Mouse (Mus musculus): ENCODE measurements around the gene Tmem14c. TPM values are rescaled to one million over a fixed set of nuclear protein-coding genes. Genes with fewer than 3 reads are reported as not detected.
A peak's percentile ranks its signal among the peaks of the same experiment; 100 is the strongest.

The Tmem14c gene
- polyA plus RNA-seq, 1 experiment from 2014 or later, result 189 TPM

- ATAC-seq (ENCODE audit: extremely low read depth, insufficient number of reproducible peaks, low FRiP score, low TSS enrichment), result no peak
- Histone ChIP-seq H3K9me3 (no peaks in the 10 kb centered on the region), H3K27me3 (replicated peaks) (no peaks in the 10 kb centered on the region), H3K9ac (peak overlapping the region; percentile 90), H3K4me1 (peaks cover 39% of the 10 kb centered on the region), H3K36me3 (peaks cover 68% of the 10 kb centered on the region), H3K4me2 (peak overlapping the region; percentile 78), H3K27ac (replicated peaks) (peak overlapping the region; percentile 93), H3K4me3 (peak overlapping the region; percentile 81)
- WGBS, result 39% methylated on average over 12 of the region's 12 CpGs
These were observed 809 bp downstream of the Tmem14c start for GRCm38 (mm10) chr13:41016797-41017405.

GRCm38 (mm10) chr13:41017832-41018231 lies 1.7 kb downstream of the Tmem14c start:
- Histone ChIP-seq H3K9ac (peak overlapping the region; percentile 90), H3K9me3 (no peaks in the 10 kb centered on the region), H3K4me1 (peaks cover 39% of the 10 kb centered on the region), H3K4me2 (peak overlapping the region; percentile 78), H3K36me3 (peaks cover 68% of the 10 kb centered on the region), H3K27ac (replicated peaks) (peak overlapping the region; percentile 36; the same call in 1 of the 2 replicates), H3K27me3 (replicated peaks) (no peaks in the 10 kb centered on the region), H3K4me3 (peak overlapping the region; percentile 81)
- no peak for ATAC-seq (ENCODE audit: extremely low read depth, insufficient number of reproducible peaks, low FRiP score, low TSS enrichment)
- WGBS, result 55% methylated on average over 4 of the region's 4 CpGs

- peak overlapping the region; percentile 81 for H3K4me3 ChIP-seq
- no peaks in the 10 kb centered on the region for H3K27me3 ChIP-seq (replicated peaks)
- H3K36me3 ChIP-seq, result peaks cover 68% of the 10 kb centered on the region
- 79% methylated on average over 9 of the region's 9 CpGs for WGBS
- no peak for ATAC-seq (ENCODE audit: extremely low read depth, insufficient number of reproducible peaks, low FRiP score, low TSS enrichment)
- no peaks in the 10 kb centered on the region for H3K9me3 ChIP-seq
- H3K4me1 ChIP-seq, result peaks cover 39% of the 10 kb centered on the region
- H3K9ac ChIP-seq, result peak overlapping the region; percentile 90
- peak overlapping the region; percentile 78 for H3K4me2 ChIP-seq
- peak overlapping the region; percentile 2; the same call in 1 of the 2 replicates for H3K27ac ChIP-seq (replicated peaks)
These were observed 2.1 kb downstream of the Tmem14c start for GRCm38 (mm10) chr13:41018236-41018635.

- WGBS, result 80% methylated on average over 13 of the region's 13 CpGs
- 0 out of 2 replicates have a peak overlapping the region, but pooled peaks have one; percentile 2 for H3K27ac ChIP-seq (replicated peaks)
- peak overlapping the region; percentile 78 for H3K4me2 ChIP-seq
- H3K27me3 ChIP-seq (replicated peaks), result no peaks in the 10 kb centered on the region
- H3K9me3 ChIP-seq, result no peaks in the 10 kb centered on the region
- H3K36me3 ChIP-seq, result peaks cover 69% of the 10 kb centered on the region
- peak overlapping the region; percentile 90; the same call in 1 of the 2 replicates for H3K9ac ChIP-seq
- peaks cover 39% of the 10 kb centered on the region for H3K4me1 ChIP-seq
- ATAC-seq (ENCODE audit: extremely low read depth, insufficient number of reproducible peaks, low FRiP score, low TSS enrichment), result no peak
- peak overlapping the region; percentile 81 for H3K4me3 ChIP-seq
These were observed 2.9 kb downstream of the Tmem14c start for GRCm38 (mm10) chr13:41018756-41019591.

- H3K27ac ChIP-seq (replicated peaks), result 0 out of 2 replicates have a peak overlapping the region, but pooled peaks have one; percentile 10
- peak overlapping the region; percentile 40; the same call in 1 of the 2 replicates for H3K9ac ChIP-seq
- peak overlapping the region; percentile 78 for H3K4me2 ChIP-seq
- no peaks in the 10 kb centered on the region for H3K9me3 ChIP-seq
- WGBS, result 21% methylated on average over 7 of the region's 7 CpGs
- ATAC-seq (ENCODE audit: extremely low read depth, insufficient number of reproducible peaks, low FRiP score, low TSS enrichment), result no peak
- peaks cover 34% of the 10 kb centered on the region for H3K4me1 ChIP-seq
- no peak overlapping the region for H3K4me3 ChIP-seq
- peaks cover 65% of the 10 kb centered on the region for H3K36me3 ChIP-seq
- H3K27me3 ChIP-seq (replicated peaks), result no peaks in the 10 kb centered on the region
These were observed 4.4 kb downstream of the Tmem14c start for GRCm38 (mm10) chr13:41020494-41020893.

- no peak overlapping the region for H3K9ac ChIP-seq
- 81% methylated on average over 6 of the region's 6 CpGs for WGBS
- no peak overlapping the region for H3K27ac ChIP-seq (replicated peaks)
- peaks cover 32% of the 10 kb centered on the region for H3K4me1 ChIP-seq
- H3K27me3 ChIP-seq (replicated peaks), result no peaks in the 10 kb centered on the region
- H3K4me3 ChIP-seq, result no peak overlapping the region
- ATAC-seq (ENCODE audit: extremely low read depth, insufficient number of reproducible peaks, low FRiP score, low TSS enrichment), result no peak
- peaks cover 65% of the 10 kb centered on the region for H3K36me3 ChIP-seq
- H3K4me2 ChIP-seq, result no peak overlapping the region
- no peaks in the 10 kb centered on the region for H3K9me3 ChIP-seq
These were observed 5.5 kb downstream of the Tmem14c start for GRCm38 (mm10) chr13:41021607-41022006.

GRCm38 (mm10) chr13:41022099-41022498 lies 6.0 kb downstream of the Tmem14c start:
- Histone ChIP-seq H3K9me3 (peaks cover 3% of the 10 kb centered on the region; the same call in 1 of the 2 replicates), H3K4me3 (no peak overlapping the region), H3K27ac (replicated peaks) (no peak overlapping the region), H3K27me3 (replicated peaks) (no peaks in the 10 kb centered on the region), H3K9ac (no peak overlapping the region), H3K36me3 (peaks cover 65% of the 10 kb centered on the region), H3K4me2 (no peak overlapping the region), H3K4me1 (peaks cover 28% of the 10 kb centered on the region)
- 62% methylated on average over 13 of the region's 13 CpGs for WGBS
- no peak for ATAC-seq (ENCODE audit: extremely low read depth, insufficient number of reproducible peaks, low FRiP score, low TSS enrichment)

GRCm38 (mm10) chr13:41030098-41030497 lies 14.0 kb downstream of the Tmem14c start:
- WGBS, result 60% methylated on average over 5 of the region's 5 CpGs
- no peaks in the 10 kb centered on the region for H3K36me3 ChIP-seq
- H3K4me2 ChIP-seq, result no peak overlapping the region
- H3K9me3 ChIP-seq, result peaks cover 9% of the 10 kb centered on the region; the same call in 1 of the 2 replicates
- H3K4me3 ChIP-seq, result no peak overlapping the region
- no peak overlapping the region for H3K27ac ChIP-seq (replicated peaks)
- no peaks in the 10 kb centered on the region for H3K4me1 ChIP-seq
- H3K27me3 ChIP-seq (replicated peaks), result no peaks in the 10 kb centered on the region
- ATAC-seq (ENCODE audit: extremely low read depth, insufficient number of reproducible peaks, low FRiP score, low TSS enrichment), result no peak
- no peak overlapping the region for H3K9ac ChIP-seq

- H3K4me3 ChIP-seq, result no peak overlapping the region
- no peak overlapping the region for H3K9ac ChIP-seq
- no peaks in the 10 kb centered on the region for H3K9me3 ChIP-seq
- no peaks in the 10 kb centered on the region for H3K27me3 ChIP-seq (replicated peaks)
- no peak overlapping the region for H3K27ac ChIP-seq (replicated peaks)
- 85% methylated on average over 4 of the region's 4 CpGs for WGBS
- H3K4me2 ChIP-seq, result no peak overlapping the region
- no peak for ATAC-seq (ENCODE audit: extremely low read depth, insufficient number of reproducible peaks, low FRiP score, low TSS enrichment)
- H3K4me1 ChIP-seq, result no peaks in the 10 kb centered on the region
- no peaks in the 10 kb centered on the region for H3K36me3 ChIP-seq
These were observed 26.4 kb downstream of the Tmem14c start for GRCm38 (mm10) chr13:41042511-41042910.

GRCm38 (mm10) chr13:41045901-41046300 lies 29.8 kb downstream of the Tmem14c start:
- no peak overlapping the region for H3K4me2 ChIP-seq
- H3K27me3 ChIP-seq (replicated peaks), result no peaks in the 10 kb centered on the region
- 85% methylated on average over 8 of the region's 8 CpGs for WGBS
- no peak overlapping the region for H3K27ac ChIP-seq (replicated peaks)
- H3K4me1 ChIP-seq, result no peaks in the 10 kb centered on the region
- H3K9me3 ChIP-seq, result no peaks in the 10 kb centered on the region
- no peak for ATAC-seq (ENCODE audit: extremely low read depth, insufficient number of reproducible peaks, low FRiP score, low TSS enrichment)
- H3K4me3 ChIP-seq, result no peak overlapping the region
- H3K9ac ChIP-seq, result no peak overlapping the region
- H3K36me3 ChIP-seq, result no peaks in the 10 kb centered on the region

GRCm38 (mm10) chr13:41047280-41047679 lies 31.2 kb downstream of the Tmem14c start:
- no peaks in the 10 kb centered on the region for H3K27me3 ChIP-seq (replicated peaks)
- no peak overlapping the region for H3K4me2 ChIP-seq
- H3K9ac ChIP-seq, result no peak overlapping the region
- H3K27ac ChIP-seq (replicated peaks), result no peak overlapping the region
- no peaks in the 10 kb centered on the region for H3K36me3 ChIP-seq
- H3K9me3 ChIP-seq, result no peaks in the 10 kb centered on the region
- no peak overlapping the region for H3K4me3 ChIP-seq
- WGBS, result 76% methylated on average over 6 of the region's 6 CpGs
- no peaks in the 10 kb centered on the region for H3K4me1 ChIP-seq
- no peak for ATAC-seq (ENCODE audit: extremely low read depth, insufficient number of reproducible peaks, low FRiP score, low TSS enrichment)

All from heart, embryonic 13.5 days (tissue).